Mouse (Mus musculus) forebrain, embryonic 12.5 days (tissue): ENCODE results near the gene Aaas. TPM values are rescaled to one million over a fixed set of nuclear protein-coding genes. Genes with fewer than 3 reads are reported as not detected.
"Not testable (repeated sequence)": the region's sequence is repeated elsewhere in the genome, so short reads cannot be mapped to it uniquely, and the experiment has no call there.

ENCODE experiments used
- ATAC-seq: fragments of 200-750 bp; cut with Nextera tagmentation; 2 replicates; pipeline ENCODE4 v1.8.0; 2017; ENCODE audit warnings: moderate TSS enrichment; ENCODE audit not compliant: low FRiP score
- H3K27ac ChIP-seq: fragments of 300-500 bp; sonication (generic); 2 replicates; pipeline ENCODE4 v1.5.1; 2016; ENCODE audit warnings: mild to moderate bottlenecking
- H3K27me3 ChIP-seq: fragments of 300-500 bp; sonication (generic); 2 replicates; pipeline ENCODE4 v1.6.1; 2016; ENCODE audit warnings: mild to moderate bottlenecking
- H3K36me3 ChIP-seq: fragments of 300-500 bp; sonication (generic); replicated peaks from 2 replicates; pipeline ENCODE4 v1.6.1; 2016; ENCODE audit warnings: mild to moderate bottlenecking
- H3K4me1 ChIP-seq: fragments of 300-500 bp; sonication (generic); 2 replicates; pipeline ENCODE4 v1.6.1; 2016
- H3K4me2 ChIP-seq: fragments of 300-500 bp; sonication (generic); 2 replicates; pipeline ENCODE4 v1.6.1; 2016; ENCODE audit warnings: mild to moderate bottlenecking, moderate library complexity
- H3K4me3 ChIP-seq: fragments of 300-500 bp; sonication (generic); replicated peaks from 2 replicates; pipeline ENCODE4 v1.5.1; 2016; ENCODE audit warnings: mild to moderate bottlenecking
- H3K9ac ChIP-seq: fragments of 300-500 bp; sonication (generic); 2 replicates; pipeline ENCODE4 v1.6.1; 2016; ENCODE audit warnings: mild to moderate bottlenecking
- H3K9me3 ChIP-seq: fragments of 300-500 bp; sonication (generic); 2 replicates; pipeline ENCODE4 v1.6.1; 2016
- WGBS: fragments of 180-500 bp; shearing (Covaris S2); methylation state at CpG from one replicate; pipeline ENCODE4 v1.1.7; 2016; 5-methylcytosine and 5-hydroxymethylcytosine counted together
- polyA plus RNA-seq: library from polyadenylated mRNA; unstranded; fragments of >200 nt; fragmentation: Nextera tagmentation; extraction: Ambion mirVana; gene quantifications from 2 replicates; pipeline ENCODE4 v1.2.1, GENCODE M21; 2016

Aaas gene
- polyA plus RNA-seq, 1 experiment from 2014 or later: 75.0 TPM

DNA sequence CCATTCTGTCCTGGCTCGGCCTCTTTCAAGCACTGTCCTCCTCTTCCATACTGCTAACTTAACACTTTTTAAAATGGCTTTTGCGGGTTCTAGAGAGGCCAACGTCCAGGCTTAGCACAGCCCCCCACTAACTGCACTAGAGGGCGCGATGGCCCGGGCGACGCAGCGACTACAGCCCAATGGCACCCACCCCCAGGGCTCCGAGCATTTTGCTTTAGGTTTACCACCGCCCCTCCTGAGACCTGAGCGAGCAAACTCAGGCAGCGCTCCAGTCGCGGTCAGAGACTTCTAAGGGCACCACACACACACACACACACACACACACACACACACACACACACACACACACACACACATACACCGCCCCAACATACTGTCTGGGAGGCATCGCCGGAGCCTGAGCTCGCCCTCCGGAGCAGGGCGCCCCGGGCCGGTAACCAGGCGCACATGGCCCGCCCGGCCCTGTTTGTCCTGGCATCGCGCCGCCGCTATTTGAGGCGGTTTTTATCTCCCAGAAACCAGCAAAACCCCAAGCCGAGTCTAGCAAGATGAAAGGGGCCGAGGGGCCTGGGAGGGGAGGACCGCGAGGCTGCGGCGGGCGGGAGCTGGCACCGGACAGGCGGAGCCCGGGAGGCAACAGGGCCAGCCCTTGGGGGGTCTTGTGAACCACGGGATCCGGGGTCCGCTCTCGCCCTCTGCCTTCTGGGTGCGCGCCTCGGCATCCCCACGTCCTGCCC, 4.7 kb upstream of the Aaas start:
- Histone ChIP-seq H3K27ac (peak overlapping the region; percentile 71), H3K4me1 (peaks cover 42% of the 10 kb centered on the region), H3K9me3 (no peaks in the 10 kb centered on the region), H3K9ac (peak overlapping the region; percentile 68), H3K4me2 (peak overlapping the region; percentile 87), H3K36me3 (no peaks in the 10 kb centered on the region), H3K27me3 (peaks cover 49% of the 10 kb centered on the region), H3K4me3 (peak overlapping the region; percentile 49)
- peak; percentile 59 for ATAC-seq
- WGBS: under 1% methylated on average over 49 of the region's 49 CpGs

DNA sequence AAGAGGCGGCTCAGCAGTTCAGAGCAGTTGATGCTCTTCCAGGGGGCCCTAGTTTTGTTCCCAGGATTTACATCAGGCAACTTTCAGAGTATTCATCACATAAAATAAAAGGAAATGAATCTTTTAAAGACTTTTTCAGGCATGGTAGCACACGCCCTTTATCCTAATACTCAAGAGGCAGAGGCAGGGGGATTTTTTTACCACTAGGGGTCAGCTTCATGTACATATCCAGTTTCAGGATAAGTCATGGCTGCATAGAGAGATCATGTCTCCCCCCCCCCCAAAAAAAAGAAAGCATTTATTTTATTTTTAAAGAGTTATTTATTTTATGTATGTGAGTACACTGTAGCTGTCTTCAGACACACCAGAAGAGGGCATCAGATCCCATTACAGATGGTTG, 3.4 kb upstream of the Aaas start:
- H3K4me1 ChIP-seq: peaks cover 46% of the 10 kb centered on the region
- H3K9me3 ChIP-seq: no peaks in the 10 kb centered on the region
- no peak overlapping the region for H3K27ac ChIP-seq
- H3K27me3 ChIP-seq: peaks cover 36% of the 10 kb centered on the region
- WGBS: 76% methylated on average over 2 of the region's 2 CpGs
- no peak overlapping the region for H3K9ac ChIP-seq
- no peak overlapping the region for H3K4me3 ChIP-seq
- H3K4me2 ChIP-seq: no peak overlapping the region
- ATAC-seq: no peak
- no peaks in the 10 kb centered on the region for H3K36me3 ChIP-seq

DNA sequence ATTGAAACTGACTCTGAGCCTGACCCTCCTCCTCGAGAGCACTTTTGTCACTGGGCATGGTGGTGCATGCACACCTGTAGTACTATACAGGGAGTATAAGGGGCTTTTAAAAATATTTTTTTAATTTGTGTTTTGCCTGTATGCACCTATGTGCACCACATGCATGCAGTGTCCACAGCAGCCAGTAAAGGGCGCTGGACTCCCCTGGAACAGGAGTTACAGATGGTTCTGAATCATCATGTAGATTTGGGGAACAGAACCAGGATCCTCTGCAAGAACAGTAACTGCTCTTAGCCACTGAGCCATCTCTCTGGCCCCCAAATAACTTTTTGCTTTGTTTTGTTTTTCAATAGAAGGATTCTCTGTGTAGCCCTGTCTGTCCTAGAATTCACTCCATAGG, 1.6 kb upstream of the Aaas start:
- 58% methylated on average over 2 of the region's 2 CpGs for WGBS
- H3K27me3 ChIP-seq: peaks cover 18% of the 10 kb centered on the region
- peaks cover 4% of the 10 kb centered on the region; the same call in 1 of the 2 replicates for H3K36me3 ChIP-seq
- H3K4me3 ChIP-seq: no peak overlapping the region
- ATAC-seq: no peak
- no peaks in the 10 kb centered on the region for H3K9me3 ChIP-seq
- H3K27ac ChIP-seq: no peak overlapping the region
- no peak overlapping the region for H3K9ac ChIP-seq
- H3K4me2 ChIP-seq: no peak overlapping the region
- peaks cover 36% of the 10 kb centered on the region for H3K4me1 ChIP-seq

DNA sequence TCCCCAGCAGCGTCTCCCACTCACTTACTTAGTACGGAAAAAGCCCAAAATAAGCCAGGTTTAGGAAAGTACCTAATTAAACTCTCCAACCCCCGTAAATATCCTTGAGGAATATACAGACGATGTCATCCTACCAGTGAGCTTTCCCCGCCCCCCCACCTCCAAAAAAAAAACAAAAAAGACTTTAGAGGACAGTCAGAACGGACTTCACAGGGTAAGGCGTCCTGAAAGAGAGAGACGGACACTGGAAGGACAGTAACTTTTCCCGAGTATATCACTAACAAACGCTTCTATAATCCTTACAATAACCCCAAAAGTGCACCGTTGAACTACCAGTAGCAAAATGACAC, 346 bp upstream of the Aaas start:
- peak overlapping the region; percentile 84 for H3K9ac ChIP-seq
- WGBS: 10% methylated on average over 11 of the region's 11 CpGs
- H3K36me3 ChIP-seq: peaks cover 16% of the 10 kb centered on the region
- H3K27ac ChIP-seq: no peak overlapping the region
- H3K27me3 ChIP-seq: peaks cover 5% of the 10 kb centered on the region
- no peaks in the 10 kb centered on the region for H3K9me3 ChIP-seq
- peak overlapping the region; percentile 79 for H3K4me2 ChIP-seq
- peaks cover 26% of the 10 kb centered on the region for H3K4me1 ChIP-seq
- no peak for ATAC-seq
- H3K4me3 ChIP-seq: peak overlapping the region; percentile 79

DNA sequence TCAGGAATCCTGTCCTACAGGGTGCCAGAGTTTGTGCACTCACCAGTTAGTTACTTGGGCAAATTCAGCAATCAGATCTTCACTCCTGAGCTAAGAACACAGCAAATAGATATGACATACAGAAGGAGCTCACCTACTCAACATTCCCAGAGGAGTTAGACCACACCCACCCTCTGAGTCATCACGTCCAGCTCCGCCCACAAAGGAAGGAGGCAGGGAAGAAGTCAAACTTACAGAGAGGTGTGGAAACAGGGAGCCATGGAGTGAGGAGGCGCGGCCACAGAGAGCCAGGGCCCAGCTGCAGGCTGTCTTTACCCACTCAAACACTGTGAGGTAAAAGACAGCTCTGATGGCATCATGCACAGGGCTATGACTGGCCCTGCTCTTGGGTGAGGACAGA, 4.1 kb downstream of the Aaas start:
- no peak overlapping the region for H3K4me2 ChIP-seq
- no peaks in the 10 kb centered on the region for H3K9me3 ChIP-seq
- 87% methylated on average over 4 of the region's 4 CpGs for WGBS
- no peaks in the 10 kb centered on the region for H3K27me3 ChIP-seq
- no peak overlapping the region for H3K4me3 ChIP-seq
- H3K36me3 ChIP-seq: peaks cover 37% of the 10 kb centered on the region
- H3K4me1 ChIP-seq: peaks cover 13% of the 10 kb centered on the region
- ATAC-seq: no peak
- no peak overlapping the region for H3K9ac ChIP-seq
- no peak overlapping the region for H3K27ac ChIP-seq

DNA sequence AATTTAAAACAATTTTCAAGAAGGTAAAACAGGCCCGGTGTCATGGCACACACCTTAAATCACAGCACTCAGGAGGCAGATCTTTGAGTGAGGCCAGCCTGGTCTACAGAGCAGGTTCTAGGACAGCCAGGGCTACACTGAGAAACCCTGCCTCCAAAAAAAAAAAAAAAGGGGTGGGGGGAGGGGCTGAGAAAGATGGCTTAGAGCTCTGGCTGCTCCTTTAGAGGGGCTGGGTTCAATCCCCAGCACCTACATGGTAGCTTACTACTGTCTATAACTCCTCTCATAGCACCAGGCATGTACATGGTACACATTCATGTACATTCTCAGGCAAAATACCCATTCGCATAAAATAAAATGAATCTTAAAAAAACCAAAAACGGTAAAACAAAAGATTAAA, 6.1 kb downstream of the Aaas start:
- no peaks in the 10 kb centered on the region for H3K27me3 ChIP-seq
- WGBS: 95% methylated on average over 3 of the region's 3 CpGs
- H3K9ac ChIP-seq: no peak overlapping the region
- H3K9me3 ChIP-seq: no peaks in the 10 kb centered on the region
- no peak overlapping the region for H3K27ac ChIP-seq
- no peak for ATAC-seq
- H3K4me2 ChIP-seq: no peak overlapping the region
- H3K36me3 ChIP-seq: peaks cover 49% of the 10 kb centered on the region
- no peak overlapping the region for H3K4me3 ChIP-seq
- peaks cover under 1% of the 10 kb centered on the region; the same call in 1 of the 2 replicates for H3K4me1 ChIP-seq

DNA sequence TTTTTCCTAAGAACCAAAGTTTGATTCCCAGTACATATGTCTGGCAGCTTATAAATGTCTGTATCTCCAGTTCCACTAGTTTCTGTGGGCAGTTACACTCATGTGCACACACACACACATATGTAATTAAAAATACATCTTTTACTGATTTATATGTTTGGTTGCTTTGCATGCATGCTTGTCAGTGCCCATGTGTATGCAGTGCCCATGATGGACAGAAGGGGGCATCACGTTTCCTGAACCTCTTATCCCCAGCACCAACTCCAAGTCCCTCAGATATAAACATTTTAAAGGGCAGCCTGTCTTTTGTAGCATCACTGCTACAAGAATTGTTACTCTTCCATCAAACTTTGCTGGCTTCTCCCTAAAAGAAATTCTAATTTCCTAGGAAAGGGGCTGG, 9.0 kb downstream of the Aaas start:
- no peak for ATAC-seq
- H3K9ac ChIP-seq: no peak overlapping the region
- H3K4me3 ChIP-seq: no peak overlapping the region
- H3K36me3 ChIP-seq: peaks cover 68% of the 10 kb centered on the region
- 4% methylated on average over 1 of the region's 1 CpGs for WGBS
- H3K27me3 ChIP-seq: no peaks in the 10 kb centered on the region
- H3K4me2 ChIP-seq: no peak overlapping the region
- H3K4me1 ChIP-seq: no peaks in the 10 kb centered on the region
- H3K9me3 ChIP-seq: no peaks in the 10 kb centered on the region
- no peak overlapping the region for H3K27ac ChIP-seq

DNA sequence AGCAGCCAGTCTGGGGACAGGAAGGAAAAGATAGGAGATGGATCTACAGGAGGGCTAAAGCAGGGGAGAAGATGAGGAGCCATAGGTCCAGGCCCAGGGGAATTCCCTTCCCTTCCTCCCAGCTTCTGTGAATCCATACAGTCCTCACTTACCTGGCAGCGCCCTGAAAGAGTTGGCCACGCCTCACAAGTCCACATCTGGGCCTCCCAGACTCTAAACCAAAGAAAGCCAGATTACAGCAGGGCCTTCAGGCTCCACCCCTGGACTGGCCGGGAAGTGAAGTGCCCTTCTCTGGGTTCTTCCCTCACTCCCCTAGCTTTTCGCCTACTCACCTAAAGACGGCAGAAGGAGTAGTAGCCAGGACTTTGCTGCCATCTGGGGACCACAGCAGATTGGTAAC, 11.0 kb downstream of the Aaas start:
- H3K27ac ChIP-seq: no peak overlapping the region
- H3K9ac ChIP-seq: no peak overlapping the region
- H3K4me1 ChIP-seq: no peaks in the 10 kb centered on the region
- WGBS: 75% methylated on average over 5 of the region's 5 CpGs
- no peak overlapping the region for H3K4me2 ChIP-seq
- H3K36me3 ChIP-seq: peaks cover 68% of the 10 kb centered on the region
- H3K4me3 ChIP-seq: no peak overlapping the region
- no peak for ATAC-seq
- H3K9me3 ChIP-seq: no peaks in the 10 kb centered on the region
- H3K27me3 ChIP-seq: no peaks in the 10 kb centered on the region

DNA sequence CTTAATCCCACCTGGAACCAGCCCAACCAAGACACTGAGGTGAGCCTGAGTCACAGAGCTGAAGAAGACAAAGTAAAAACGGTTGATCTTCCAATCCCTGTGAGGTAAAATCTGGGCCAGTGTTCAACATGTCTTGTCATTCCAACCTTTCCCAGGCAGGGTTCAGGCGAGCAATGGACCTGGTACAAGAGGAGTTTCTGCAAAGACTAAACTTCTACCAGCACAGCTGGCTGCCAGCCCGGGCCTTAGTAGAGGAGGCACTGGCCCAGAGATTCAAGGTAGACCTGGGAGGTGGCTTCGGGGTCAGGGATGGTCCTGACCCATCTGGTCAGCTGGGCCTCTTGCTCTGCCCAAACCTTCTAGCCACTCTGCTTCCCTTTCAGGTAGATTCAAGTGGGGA, 13.6 kb downstream of the Aaas start:
- WGBS: 88% methylated on average over 4 of the region's 4 CpGs
- ATAC-seq: no peak
- Histone ChIP-seq H3K9ac (no peak overlapping the region), H3K9me3 (no peaks in the 10 kb centered on the region), H3K27me3 (no peaks in the 10 kb centered on the region), H3K27ac (no peak overlapping the region), H3K4me2 (no peak overlapping the region), H3K36me3 (peaks cover 81% of the 10 kb centered on the region), H3K4me1 (peaks cover 15% of the 10 kb centered on the region), H3K4me3 (no peak overlapping the region)

DNA sequence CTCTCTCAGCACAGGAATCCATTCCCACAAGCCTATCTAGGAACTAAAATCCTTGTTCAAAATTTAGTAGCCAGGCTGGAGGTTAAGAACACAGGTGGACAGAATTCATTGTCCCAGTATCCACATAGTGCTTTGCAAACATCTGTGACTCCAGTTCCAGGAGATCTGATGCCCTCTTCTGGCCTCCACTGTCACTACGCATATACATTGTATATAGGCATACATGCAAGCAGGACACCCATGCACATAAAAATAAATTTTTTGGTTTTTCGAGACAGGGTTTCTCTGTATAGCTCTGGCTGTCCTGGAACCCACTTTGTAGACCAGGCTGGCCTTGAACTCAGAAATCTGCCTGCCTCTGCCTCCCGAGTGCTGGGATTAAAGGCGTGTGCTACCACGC, 14.6 kb downstream of the Aaas start:
- H3K27me3 ChIP-seq, H3K9me3 ChIP-seq, H3K4me2 ChIP-seq, ATAC-seq, H3K9ac ChIP-seq, H3K27ac ChIP-seq, H3K4me3 ChIP-seq: not testable (repeated sequence)
- peaks cover 81% of the 10 kb centered on the region for H3K36me3 ChIP-seq
- H3K4me1 ChIP-seq: peaks cover 22% of the 10 kb centered on the region
- WGBS: 94% methylated on average over 5 of the region's 5 CpGs

DNA sequence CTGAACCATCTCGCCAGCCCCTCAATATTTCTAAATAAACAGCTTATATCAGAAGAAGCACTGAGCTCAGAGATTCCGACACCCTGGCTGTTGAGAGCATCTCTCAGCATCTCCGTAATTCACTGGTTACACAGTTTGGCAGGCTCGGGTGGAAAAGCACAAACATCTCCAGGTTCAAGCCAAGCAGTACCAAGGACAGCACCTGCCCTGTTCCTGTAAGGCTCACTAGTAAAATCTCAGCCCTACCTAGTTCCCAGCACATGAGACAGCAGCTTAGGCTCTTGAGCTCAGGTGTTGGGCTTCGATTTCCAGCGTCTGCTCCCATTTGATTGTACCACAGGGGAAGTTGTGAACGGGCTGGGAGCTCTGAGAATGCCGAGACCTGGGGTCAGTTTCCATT, 15.3 kb downstream of the Aaas start:
- 90% methylated on average over 8 of the region's 8 CpGs for WGBS
- peaks cover 22% of the 10 kb centered on the region for H3K4me1 ChIP-seq
- H3K36me3 ChIP-seq: peaks cover 82% of the 10 kb centered on the region
- H3K4me2 ChIP-seq: no peak overlapping the region
- H3K9ac ChIP-seq: no peak overlapping the region
- H3K9me3 ChIP-seq: no peaks in the 10 kb centered on the region
- H3K4me3 ChIP-seq: no peak overlapping the region
- no peaks in the 10 kb centered on the region for H3K27me3 ChIP-seq
- no peak overlapping the region for H3K27ac ChIP-seq
- ATAC-seq: no peak

DNA sequence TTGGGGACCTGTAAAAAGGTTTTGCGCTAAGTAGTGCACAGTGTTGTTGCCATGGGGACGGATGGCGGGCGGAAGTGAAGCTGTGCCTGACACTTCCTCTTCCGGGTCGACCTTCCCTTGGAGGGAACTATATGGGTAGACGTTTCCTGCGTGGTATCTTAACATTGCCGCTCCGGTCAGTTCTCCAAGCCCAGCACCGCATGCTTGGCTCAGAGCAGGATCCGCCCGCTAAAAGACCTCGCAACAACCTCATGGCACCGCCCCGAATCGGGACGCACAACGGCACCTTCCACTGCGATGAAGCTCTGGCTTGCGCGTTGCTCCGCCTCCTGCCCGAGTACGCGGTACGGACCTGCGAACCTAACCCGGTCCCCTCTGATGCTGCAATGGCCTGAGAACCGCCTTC, 19.0 kb downstream of the Aaas start, which contains the start of gene Myg1:
Myg1 (plus strand) TSS at position 100 of the 406 bp plus-strand sequence.
- Histone ChIP-seq H3K9me3 (no peaks in the 10 kb centered on the region), H3K4me3 (peak within 1 kb of the TSS; percentile 66), H3K27ac (peak within 1 kb of the TSS; percentile 59), H3K9ac (peak within 1 kb of the TSS; percentile 77), H3K27me3 (no peaks in the 10 kb centered on the region), H3K4me2 (peak within 1 kb of the TSS; percentile 79), H3K4me1 (peaks cover 30% of the 10 kb centered on the region), H3K36me3 (peaks cover 70% of the 10 kb centered on the region)
- ATAC-seq: peak; percentile 94
- under 1% methylated on average over 30 of the region's 30 CpGs for WGBS

DNA sequence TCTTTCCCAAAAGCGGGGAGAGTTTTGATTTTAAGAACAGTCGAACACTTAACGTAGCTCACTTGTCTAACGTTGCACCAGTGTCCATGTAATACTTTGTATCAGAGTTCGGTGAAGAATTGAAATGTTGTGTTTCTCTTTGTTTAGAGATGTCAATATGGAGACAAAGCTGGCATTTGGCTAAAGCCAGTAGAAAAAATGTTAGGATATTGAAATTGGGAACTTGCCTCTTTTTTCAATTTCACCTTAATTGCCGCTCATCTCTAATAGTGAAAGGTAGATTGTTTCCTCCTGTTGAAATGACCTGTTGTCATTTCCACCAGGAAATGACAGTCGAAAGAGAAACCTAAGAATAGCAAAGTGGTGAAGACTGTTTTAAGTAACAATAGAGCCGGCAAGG, 23.7 kb downstream of the Aaas start:
- Histone ChIP-seq H3K27ac (no peak overlapping the region), H3K36me3 (peaks cover 55% of the 10 kb centered on the region)

More for the DNA sequence above, 23.7 kb downstream of the Aaas start:
- Histone ChIP-seq H3K9ac (peak overlapping the region; percentile 87), H3K27me3 (no peaks in the 10 kb centered on the region), H3K4me1 (peaks cover 19% of the 10 kb centered on the region), H3K4me3 (peak overlapping the region; percentile 83), H3K9me3 (no peaks in the 10 kb centered on the region), H3K4me2 (peak overlapping the region; percentile 75)
- ATAC-seq: no peak
- WGBS: 70% methylated on average over 8 of the region's 8 CpGs
